Mouse (Mus musculus) heart, postnatal 14 days (tissue): ENCODE measurements at regions not wholly inside any gene's neighbourhood (a gene's known extent, or its start where the extent isn't known, plus 50 kb on each side); places are given as distances from the start of the nearest gene placed in this dataset.

Experiments used
- DNase-seq, 2 experiments: peaks; one replicate each; pipeline ENCODE4 v3.0.0; 2021 to 2022
- intact Hi-C: fragments of 180-260 bp; cut with DNase I; formaldehyde crosslinking; loops from one replicate; pipeline ENCODE4 v1.15.1; 2025

- intact Hi-C loops: no loop called here
- no peak for DNase-seq
These were observed 646.4 kb upstream of the 3110018I06Rik start for GRCm38 (mm10) chr12:106841996-106842395.

- intact Hi-C loops: no loop called here
- no peak for DNase-seq
These were observed 646.0 kb upstream of the 3110018I06Rik start for GRCm38 (mm10) chr12:106842396-106842795.

- intact Hi-C loops: no loop called here
These were observed 636.8 kb upstream of the 3110018I06Rik start for GRCm38 (mm10) chr12:106851666-106852065.

GRCm38 (mm10) chr12:106852736-106853135 is 635.7 kb upstream of the 3110018I06Rik start:
- intact Hi-C loops: no loop called here

More at GRCm38 (mm10) chr12:106851666-106852065, 636.8 kb upstream of the 3110018I06Rik start:
- no peak for DNase-seq

GRCm38 (mm10) chr12:106853711-106854240 is 634.7 kb upstream of the 3110018I06Rik start:
- DNase-seq: no peak
- intact Hi-C loops: no loop called here

More at GRCm38 (mm10) chr12:106852736-106853135, 635.7 kb upstream of the 3110018I06Rik start:
- DNase-seq: no peak

GRCm38 (mm10) chr12:106855520-106855919 is 632.9 kb upstream of the 3110018I06Rik start:
- no peak for DNase-seq
- intact Hi-C loops: no loop called here

- intact Hi-C loops: no loop called here
- DNase-seq: no peak
These were observed 626.8 kb upstream of the 3110018I06Rik start for GRCm38 (mm10) chr12:106861638-106862037.

- DNase-seq: no peak
- intact Hi-C loops: no loop called here
These were observed 624.4 kb upstream of the 3110018I06Rik start for GRCm38 (mm10) chr12:106864076-106864475.

- DNase-seq: no peak
- intact Hi-C loops: no loop called here
These were observed 620.4 kb upstream of the 3110018I06Rik start for GRCm38 (mm10) chr12:106868036-106868435.

- no peak for DNase-seq
- intact Hi-C loops: no loop called here
These were observed 617.0 kb upstream of the 3110018I06Rik start for GRCm38 (mm10) chr12:106871481-106871880.

- no peak for DNase-seq
- intact Hi-C loops: no loop called here
These were observed 615.3 kb upstream of the 3110018I06Rik start for GRCm38 (mm10) chr12:106872966-106873730.

GRCm38 (mm10) chr12:106890319-106890718 is 598.1 kb upstream of the 3110018I06Rik start:
- DNase-seq: no peak
- intact Hi-C loops: no loop called here

GRCm38 (mm10) chr12:106894061-106894460 is 594.4 kb upstream of the 3110018I06Rik start:
- intact Hi-C loops: no loop called here
- no peak for DNase-seq

GRCm38 (mm10) chr12:106904202-106904601 is 584.2 kb upstream of the 3110018I06Rik start:
- intact Hi-C loops: no loop called here
- DNase-seq: peak in 1 of 2 experiments; percentile 7

- intact Hi-C loops: no loop called here
- no peak for DNase-seq
These were observed 575.6 kb upstream of the 3110018I06Rik start for GRCm38 (mm10) chr12:106912782-106913181.

- intact Hi-C loops: no loop called here
- DNase-seq: no peak
These were observed 565.9 kb upstream of the 3110018I06Rik start for GRCm38 (mm10) chr12:106922571-106922991.

- DNase-seq: no peak
These were observed 560.0 kb upstream of the 3110018I06Rik start for GRCm38 (mm10) chr12:106928389-106928788.

GRCm38 (mm10) chr12:106929161-106929560 is 559.3 kb upstream of the 3110018I06Rik start:
- intact Hi-C loops: no loop called here

More at GRCm38 (mm10) chr12:106928389-106928788, 560.0 kb upstream of the 3110018I06Rik start:
- intact Hi-C loops: no loop called here

GRCm38 (mm10) chr12:106931591-106931990 is 556.8 kb upstream of the 3110018I06Rik start:
- intact Hi-C loops: no loop called here
- no peak for DNase-seq

More at GRCm38 (mm10) chr12:106929161-106929560, 559.3 kb upstream of the 3110018I06Rik start:
- no peak for DNase-seq

GRCm38 (mm10) chr12:106939381-106939780 is 549.1 kb upstream of the 3110018I06Rik start:
- intact Hi-C loops: no loop called here
- peak; percentile 19 to 40 for DNase-seq

GRCm38 (mm10) chr12:106943874-106944273 is 544.6 kb upstream of the 3110018I06Rik start:
- DNase-seq: no peak
- intact Hi-C loops: no loop called here

- intact Hi-C loops: no loop called here
- DNase-seq: no peak
These were observed 535.8 kb upstream of the 3110018I06Rik start for GRCm38 (mm10) chr12:106952621-106953020.
